Mouse (Mus musculus): ENCODE measurements at regions not wholly inside any gene's neighbourhood (a gene's known extent, or its start where the extent isn't known, plus 50 kb on each side); places are given as distances from the start of the nearest gene placed in this dataset.

- no peak for DNase-seq
These were observed 309.2 kb upstream of the Nectin3 start for GRCm38 (mm10) chr16:46807476-46807875.

DNA sequence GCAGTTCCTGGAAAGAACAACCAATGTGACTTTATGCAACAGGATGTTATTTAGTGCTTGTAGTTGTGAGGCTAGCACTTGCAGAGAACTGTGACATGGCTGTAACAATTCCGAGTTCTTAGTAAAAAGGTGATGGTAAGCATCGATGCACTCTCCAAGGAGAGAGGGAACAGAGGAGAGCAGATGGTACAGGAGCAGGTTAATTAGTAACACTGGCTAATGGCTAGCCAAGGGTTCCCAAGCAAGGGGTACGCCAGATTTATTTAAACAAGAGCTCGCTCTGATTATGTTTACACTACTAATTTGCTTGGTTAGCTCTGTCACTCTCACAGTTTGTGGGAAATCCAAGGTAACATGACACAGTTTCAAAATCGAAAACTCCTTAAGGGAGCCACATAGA, 278.0 kb upstream of the Nectin3 start:
- DNase-seq, result peak; percentile 14 to 54

GRCm38 (mm10) chr16:46769383-46769782, 271.1 kb upstream of the Nectin3 start:
- no peak for DNase-seq

DNA sequence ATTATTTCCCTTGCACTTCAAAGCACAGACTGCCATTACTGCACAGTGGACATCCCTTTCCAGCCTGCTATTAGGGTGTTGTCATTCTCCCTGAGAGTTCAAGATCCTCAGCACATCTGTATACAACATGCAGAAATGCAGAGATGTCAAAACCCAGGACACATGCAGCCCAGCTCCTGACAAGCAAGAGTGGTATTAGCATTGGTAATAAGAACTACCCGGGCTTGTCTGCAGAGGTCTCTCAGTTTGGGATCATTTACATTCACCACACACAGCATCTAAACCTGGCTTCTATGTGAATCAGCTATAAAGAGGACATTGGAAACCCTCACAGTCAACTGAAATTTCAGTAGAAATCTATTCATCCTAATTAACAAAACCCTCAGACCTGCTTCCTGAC, 270.1 kb upstream of the Nectin3 start:
- DNase-seq, result no peak

DNA sequence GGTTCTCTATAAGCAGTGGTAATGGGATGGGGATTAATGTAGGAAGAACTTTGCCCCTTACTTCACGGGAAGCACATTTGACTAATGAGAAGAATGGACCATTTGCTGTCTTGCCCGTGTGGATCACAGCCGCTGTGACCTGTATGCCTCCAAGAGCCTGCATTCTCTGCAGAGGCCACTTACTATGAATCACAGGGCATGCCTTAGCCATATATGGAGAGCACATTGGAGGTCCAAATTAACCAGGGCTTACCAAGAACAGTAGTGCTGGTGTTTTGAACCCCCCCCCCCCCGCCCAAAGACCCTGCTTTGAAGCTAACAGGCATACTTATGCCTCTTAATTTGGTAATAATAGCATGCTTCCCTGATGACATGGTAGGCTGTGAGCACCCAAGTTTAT, 236.8 kb upstream of the Nectin3 start:
- no peak for DNase-seq

- DNase-seq, result no peak
These were observed 230.1 kb upstream of the Nectin3 start for GRCm38 (mm10) chr16:46728424-46728823.

GRCm38 (mm10) chr16:46723660-46724059, 225.3 kb upstream of the Nectin3 start:
- no peak for DNase-seq

DNA sequence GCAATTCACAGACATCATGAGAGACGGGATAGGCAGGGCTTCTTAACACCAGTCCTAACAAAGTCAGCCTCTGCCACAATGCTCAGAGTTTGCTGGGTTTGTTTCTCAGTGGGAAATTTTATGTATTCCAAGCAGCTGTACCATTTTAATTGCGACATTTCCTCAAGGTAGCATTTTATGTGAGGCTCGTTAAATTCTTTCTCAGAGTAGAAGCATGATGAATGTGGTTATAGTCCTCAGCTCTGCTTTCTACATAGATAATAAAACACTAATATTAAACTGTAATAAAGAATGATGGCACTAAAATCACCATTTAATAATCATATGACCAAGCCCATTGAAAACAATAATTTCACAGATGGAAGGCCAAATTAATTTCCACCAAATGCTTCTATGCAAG, 181.5 kb upstream of the Nectin3 start:
- DNase-seq, result no peak

- DNase-seq, result no peak
These were observed 171.3 kb upstream of the Nectin3 start for GRCm38 (mm10) chr16:46669590-46669989.

GRCm38 (mm10) chr16:46665566-46665965, 167.2 kb upstream of the Nectin3 start:
- DNase-seq, result no peak

- no peak for DNase-seq
These were observed 164.7 kb upstream of the Nectin3 start for GRCm38 (mm10) chr16:46663008-46663407.

DNA sequence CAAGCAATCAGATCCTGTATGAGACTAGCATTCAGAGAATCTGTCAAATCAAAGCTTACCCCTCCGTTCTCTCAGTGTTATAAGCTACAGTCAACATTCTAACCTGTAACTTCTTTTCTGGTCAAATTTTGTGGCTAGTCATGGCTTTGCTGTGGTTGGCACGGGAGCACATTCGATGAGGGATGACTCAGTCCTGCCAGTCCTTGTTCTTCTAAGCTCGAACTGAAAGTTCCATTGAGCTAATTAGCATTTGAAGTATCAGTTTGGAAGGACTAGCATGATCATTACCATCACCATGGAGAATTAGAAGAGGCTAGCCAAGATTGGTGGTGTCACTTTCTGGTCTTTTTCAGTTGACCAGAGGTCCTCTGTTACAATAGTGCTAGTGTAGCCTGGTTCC, 156.7 kb upstream of the Nectin3 start:
- no peak for DNase-seq

GRCm38 (mm10) chr16:46625807-46626206, 127.5 kb upstream of the Nectin3 start:
- DNase-seq, result no peak

DNA sequence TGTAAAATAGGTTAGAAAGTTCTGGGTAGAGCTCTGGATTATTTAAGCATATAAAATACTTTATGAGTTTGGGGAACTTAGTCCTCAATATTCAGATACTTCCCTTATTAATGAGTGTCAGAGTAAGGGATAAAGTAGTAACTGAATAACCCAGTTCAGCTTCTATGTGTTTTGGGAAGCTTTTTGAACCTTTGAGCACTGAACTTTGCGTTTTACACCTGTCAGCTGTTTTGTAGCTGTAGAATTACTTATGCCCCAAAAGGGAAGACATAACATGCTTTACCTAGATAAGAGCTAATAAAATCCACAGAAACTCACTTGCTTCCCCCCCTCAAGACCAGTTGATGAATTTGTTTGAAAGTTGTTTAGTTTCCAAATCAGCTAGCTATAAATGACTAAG, 124.9 kb upstream of the Nectin3 start:
- peak in 1 of 2 experiments; percentile 53 for DNase-seq

DNA sequence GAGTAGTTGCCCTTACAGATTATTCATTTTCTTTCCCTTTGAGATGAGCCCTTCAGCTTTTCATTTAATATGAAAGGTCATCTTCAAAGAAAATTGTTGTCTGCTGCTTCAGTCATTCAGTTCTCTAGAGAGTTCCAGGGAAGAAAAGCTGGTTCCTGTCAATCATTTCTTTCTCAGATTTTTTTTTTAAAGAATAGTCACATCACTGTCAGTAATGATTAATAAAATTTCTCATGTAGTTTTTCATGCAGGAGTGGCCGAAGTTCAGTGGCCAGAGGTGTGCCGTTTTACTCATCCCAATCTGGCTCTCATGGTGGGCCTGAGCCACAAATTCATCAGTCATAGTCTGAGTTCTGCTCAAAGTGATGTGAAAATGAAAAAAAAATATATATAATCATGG, 121.5 kb upstream of the Nectin3 start:
- peak in 1 of 2 experiments; percentile 30 for DNase-seq

GRCm38 (mm10) chr16:46617544-46618335, 119.4 kb upstream of the Nectin3 start:
- DNase-seq, result peak; percentile 12 to 13

DNA sequence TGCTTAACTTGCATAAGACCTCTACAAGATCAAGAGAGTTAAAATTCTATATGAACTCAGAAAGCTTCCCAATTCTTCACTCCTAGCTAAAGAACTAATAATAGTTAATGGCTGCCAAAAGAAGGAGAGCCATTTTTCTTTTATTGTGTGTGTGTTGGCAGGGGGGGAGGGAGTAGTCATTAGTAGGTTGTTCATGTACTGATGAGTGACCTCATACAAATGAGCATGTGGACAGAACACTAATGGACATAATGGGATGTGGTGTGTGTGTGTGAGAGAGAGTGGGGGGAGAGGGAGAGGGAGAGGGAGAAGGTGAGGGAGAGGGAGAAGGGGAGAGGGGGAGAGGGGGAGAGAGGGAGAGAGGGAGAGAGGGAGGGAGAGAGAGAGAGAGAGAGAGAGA, 118.3 kb upstream of the Nectin3 start:
- DNase-seq, result no peak

GRCm38 (mm10) chr16:46613062-46613818, 114.9 kb upstream of the Nectin3 start:
- DNase-seq, result peak in 1 of 2 experiments; percentile 9

DNA sequence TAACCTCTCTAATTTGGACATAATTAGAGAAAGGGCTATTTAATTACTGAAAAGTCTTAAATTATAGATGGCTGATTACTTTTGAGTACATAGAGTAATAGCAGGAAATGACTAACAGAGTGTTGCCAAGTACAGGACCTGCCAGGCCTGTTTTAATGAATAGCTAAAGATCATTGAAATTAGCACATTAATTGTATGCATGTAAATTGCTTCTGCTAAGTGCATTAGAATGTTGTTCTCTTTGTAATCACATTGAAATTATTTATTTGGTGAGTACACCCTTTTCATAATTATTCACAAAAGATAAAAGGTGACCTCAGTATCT, 107.5 kb upstream of the Nectin3 start:
- DNase-seq, result no peak

DNA sequence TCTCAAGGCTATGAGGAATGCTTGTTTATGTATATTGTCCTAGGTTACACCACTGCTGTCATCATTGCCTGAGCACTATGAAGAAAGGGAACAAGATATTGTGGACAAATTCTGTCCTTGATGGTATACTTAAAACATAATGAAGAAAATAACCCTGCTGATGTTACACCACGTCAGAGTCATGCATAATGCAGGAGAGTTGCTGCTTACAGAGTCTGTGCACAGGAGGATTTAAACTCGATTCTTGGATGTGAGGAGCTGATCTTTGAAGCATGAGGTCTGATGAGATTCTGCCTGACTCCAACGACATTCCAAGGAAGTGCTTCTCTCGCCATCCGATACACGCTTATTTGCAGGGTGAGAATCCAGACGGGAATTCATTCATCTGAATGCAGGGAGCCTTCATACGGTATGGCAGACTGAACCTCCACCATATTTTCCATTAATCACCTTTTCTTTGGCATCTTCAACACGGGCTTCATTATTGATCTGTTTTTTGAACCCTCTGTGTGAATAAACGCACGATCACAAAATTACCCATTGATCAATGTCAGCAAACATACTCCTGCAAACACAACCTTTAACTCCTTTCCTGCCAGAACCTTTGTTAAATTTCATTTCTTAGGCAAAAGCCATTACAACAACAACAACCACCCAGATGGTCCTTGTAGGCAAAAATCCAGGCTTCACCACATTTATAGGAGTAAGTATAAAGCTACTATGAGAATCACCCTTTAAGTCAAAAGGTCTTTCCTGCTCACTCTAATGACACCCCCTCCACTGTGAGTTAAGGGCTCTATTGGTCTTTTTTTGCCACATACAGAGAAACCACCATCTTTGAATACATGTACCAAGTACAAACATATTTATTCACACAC, 106.9 kb upstream of the Nectin3 start:
- DNase-seq, result no peak

GRCm38 (mm10) chr16:46592618-46593253, 94.4 kb upstream of the Nectin3 start:
- DNase-seq, result no peak

DNA sequence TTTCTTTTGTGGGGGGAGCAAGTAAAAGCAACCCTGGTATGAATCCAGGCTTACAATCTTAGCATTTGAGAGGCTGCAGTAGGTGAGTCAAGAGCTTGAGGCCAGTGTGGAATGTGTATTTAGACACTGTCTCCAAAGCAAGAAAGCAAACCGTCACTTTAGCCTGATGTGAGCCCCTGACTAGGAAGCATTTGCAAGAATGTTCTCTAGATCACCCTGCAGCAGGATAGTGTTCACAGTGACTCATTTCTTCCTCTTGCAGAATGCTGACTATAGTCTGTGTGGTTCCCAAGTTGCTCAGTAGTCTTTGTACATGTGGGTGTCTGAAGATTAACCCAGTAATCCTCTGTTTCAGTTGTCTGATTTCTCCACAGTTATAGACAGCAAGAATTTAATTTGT, 88.7 kb upstream of the Nectin3 start:
- DNase-seq, result no peak

GRCm38 (mm10) chr16:46584502-46584901, 86.2 kb upstream of the Nectin3 start:
- DNase-seq, result peak; percentile 2 to 52
